Mouse (Mus musculus) cerebellum, postnatal 36 days (tissue): ENCODE measurements around the gene Sarm1.
"Not testable (repeated sequence)": the region's sequence is repeated elsewhere in the genome, so short reads cannot be mapped to it uniquely, and the experiment has no call there.

Source experiments
- DNase-seq, 2 experiments: peaks; one replicate each; pipeline ENCODE4 v3.0.0; 2021 to 2022; ENCODE audit warnings: mixed read lengths in 2 of 2

The Sarm1 gene

DNA sequence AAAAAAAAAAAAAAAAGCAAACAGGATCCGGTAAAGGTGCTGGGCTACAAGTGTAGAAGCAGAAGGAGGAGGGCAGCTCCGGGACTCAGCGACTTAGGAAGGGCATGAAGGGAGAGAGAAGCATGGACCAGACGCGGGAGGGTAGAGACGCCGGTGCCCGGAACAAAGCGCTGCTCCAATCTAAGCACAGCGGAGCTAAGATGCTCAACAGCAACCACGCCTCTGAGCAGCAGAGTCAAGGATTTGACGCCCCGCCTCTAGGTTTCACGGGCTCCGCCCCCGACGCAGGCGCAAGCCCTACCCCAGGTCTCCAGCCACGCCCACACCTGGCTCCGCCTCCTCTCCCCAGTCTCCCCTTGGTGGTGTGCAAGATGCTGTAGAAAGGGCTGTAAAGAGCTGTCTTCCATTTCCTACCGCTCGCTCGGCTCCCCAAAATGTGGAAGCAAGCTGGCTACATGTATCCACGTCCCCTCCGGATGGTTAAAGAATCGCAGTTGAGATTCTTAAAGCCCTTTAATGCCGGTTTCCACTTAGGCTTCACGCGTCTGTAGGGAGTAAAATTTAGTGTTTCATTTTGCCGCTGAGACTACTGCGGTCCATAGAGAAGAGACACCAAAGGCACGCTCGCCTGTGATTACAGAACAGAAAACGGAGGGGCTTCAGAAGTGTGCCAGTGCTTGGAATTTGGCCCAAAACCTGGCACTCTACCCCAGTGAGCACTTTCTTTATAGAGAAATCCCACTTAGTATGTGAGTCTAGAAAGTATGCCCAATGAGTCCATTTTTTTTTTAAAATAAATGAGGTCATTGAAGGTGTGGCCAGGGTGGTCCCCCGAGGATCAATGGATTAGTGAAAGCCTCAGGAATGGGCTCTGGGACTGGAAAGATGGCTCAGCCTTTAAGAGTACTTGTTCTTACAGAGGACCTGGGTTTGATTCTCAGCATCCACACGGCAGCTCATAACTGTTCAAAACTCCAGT is at the start of gene Sarm1:
Gene Sarm1 (minus strand): TSS at position 211 of the 979 bp plus-strand sequence.
- peak; percentile 96 to 99 for DNase-seq

DNA sequence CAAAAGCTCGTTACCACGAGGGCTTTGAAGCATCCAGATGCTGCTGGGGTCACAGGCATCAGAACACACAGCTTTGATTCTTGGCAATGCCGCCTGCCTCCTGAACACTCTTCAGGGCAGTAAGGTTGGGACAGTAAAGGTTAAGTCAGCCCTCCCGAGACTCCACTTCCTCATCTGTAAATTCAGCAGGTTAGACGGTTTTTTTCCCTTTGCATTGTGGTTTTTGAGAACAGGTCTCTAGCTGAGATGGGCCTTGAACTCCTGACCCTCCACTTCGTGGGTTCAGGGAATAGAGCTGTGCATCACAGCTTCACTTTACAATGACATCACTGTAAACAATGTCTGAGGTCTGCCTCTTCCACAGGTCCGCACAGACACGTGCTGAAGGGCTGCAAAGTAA is 47.6 kb upstream of the Sarm1 start:
- DNase-seq, result no peak

DNA sequence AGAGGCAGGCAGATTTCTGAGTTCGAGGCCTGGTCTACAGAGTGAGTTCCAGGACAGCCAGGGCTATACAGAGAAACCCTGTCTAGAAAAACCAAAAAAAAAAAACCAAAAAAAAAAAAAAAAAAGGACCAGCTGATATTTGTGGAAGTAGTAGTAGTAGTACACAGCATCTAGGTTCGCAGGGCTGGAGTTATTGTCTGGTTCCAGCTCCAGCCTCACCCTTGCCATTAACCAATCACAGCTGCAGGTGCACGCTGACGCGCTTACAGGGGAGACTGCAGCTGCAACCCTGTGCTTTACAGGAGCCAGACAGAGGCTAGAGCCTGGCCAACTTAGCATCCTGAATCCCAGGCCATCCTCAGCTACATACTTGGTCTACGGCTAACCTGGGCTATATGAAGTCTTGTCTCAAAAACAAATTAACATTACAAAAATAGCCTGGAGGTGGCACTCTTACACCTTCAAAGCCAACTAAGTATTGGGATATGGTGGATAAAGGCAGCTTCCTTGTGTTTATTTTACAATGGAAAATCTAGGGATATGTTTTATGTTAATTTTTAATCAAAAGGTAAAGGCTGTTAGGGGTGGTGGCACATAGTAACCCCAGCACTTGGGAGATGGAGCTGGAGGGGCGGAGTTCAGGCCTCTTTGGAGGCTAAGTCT is 47.0 kb upstream of the Sarm1 start:
- no peak for DNase-seq

- no peak for DNase-seq
Observed at GRCm38 (mm10) chr11:78540358-78540757, 42.8 kb upstream of the Sarm1 start.

GRCm38 (mm10) chr11:78536690-78537084 is 39.1 kb upstream of the Sarm1 start:
- DNase-seq, result no peak

- DNase-seq, result peak; percentile 97
Observed at GRCm38 (mm10) chr11:78536080-78536689, 38.6 kb upstream of the Sarm1 start, which contains the start of the genes Tnfaip1 and Ift20. Tnfaip1 (minus strand) TSS chr11:78536332. Ift20 (plus strand) TSS chr11:78536361.

DNA sequence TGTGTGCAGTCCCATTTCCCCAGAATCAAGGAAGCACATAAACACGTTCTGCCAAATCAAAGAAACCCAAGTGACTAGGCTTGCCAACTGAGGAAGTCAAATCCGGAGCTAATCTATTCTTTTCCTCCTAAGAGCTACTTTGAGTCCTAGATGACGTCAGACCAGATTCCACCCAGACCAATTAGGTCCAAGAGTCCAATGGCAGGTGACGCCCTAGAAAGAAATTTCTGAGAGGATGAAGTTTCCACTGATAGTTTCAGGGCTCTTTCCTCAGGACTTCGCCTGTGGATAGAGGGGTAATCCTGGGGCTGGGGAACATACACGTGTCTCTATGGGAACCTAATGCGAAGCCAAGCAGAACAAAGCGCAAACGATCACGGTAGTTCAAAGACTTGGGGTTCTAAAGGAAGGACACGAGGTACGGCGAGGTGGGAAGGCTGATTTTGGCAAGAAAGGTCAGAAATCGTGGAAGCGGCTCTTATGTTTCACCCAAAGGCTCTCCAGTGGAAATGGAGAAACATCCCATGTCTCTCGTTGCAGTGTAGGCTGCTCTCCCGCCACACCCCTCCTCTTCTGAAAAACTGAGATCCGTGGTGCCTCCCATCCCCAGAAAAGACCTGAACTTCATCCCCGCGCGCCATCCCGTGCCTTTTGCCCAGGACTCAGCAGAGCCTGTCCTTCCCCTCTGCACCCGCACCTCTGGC is 38.0 kb upstream of the Sarm1 start:
- DNase-seq, result no peak

DNA sequence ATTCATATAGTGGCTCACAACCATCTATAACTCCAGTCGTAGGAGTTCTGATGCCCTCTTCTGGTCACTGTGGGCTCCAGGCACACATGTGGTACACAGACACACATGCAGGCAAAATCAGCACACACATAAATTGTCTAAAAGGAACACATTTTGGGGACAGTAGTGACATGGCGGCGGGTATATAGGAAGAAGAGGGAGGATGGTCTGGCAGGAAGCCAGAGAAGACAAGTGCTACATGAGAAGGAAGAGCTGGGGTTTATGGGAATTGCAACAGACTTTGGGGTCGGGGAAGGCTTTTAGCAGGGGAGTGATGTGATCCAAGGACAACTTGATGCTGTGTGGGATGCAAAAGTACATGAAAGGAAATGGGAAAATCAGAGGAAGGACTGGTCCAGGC is 37.0 kb upstream of the Sarm1 start:
- DNase-seq, result no peak

DNA sequence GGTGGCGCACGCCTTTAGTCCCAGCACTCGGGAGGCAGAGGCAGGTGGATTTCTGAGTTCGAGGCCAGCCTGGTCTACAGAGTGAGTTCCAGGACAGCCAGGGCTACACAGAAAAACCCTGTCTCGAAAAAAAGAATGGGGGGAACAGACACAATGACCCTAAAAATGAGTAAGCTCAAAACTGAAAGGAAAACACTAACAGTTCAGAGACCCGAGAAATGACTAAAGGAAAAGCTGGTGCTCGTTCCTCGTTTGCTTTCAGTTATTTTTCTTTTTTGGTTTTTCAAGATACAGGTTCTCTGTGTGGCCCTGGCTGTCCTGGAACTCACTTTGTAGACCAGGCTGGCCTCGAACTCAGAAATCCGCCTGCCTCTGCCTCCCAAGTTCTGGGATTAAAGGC is 34.0 kb upstream of the Sarm1 start:
- not testable (repeated sequence) for DNase-seq

DNA sequence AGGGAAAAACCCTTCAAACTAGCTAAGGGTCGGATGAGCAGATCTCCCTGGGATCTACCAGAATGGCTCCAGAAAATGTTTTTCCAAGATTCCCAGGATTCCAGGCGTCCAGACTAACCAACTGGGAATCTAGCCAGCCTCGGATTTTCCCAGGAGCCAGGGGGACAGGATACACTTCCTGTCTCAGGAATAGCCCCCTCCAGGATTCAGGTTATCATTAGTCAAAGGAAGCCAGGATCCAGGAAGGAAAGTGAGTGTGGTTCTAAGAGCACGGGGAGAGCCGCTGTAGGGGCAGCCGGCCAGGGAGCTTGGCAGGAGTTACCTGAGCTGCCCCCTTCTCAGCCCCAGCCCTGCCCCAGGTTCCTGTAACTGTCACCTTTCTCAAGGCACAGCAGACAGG is 33.5 kb upstream of the Sarm1 start:
- DNase-seq, result no peak

DNA sequence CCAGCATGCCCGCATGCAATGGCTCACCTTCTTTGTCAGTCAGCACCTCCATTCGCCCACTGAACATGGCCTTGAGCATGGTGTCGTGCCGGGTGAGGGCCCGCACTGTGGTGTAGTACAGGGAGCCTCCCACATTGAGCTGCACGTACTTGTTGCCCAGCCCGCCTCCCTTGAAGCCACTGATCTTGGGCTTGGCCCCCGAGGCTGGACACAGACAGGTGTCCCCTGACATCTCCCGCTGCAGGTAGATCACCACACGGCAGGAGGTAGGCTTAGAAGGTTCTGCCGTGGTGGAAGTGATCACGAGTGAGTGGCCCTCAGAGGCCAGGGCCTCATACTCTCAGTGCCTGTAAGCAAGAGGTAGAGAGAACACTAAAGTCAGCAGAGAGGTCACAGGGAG is 32.4 kb upstream of the Sarm1 start:
- no peak for DNase-seq

- DNase-seq, result no peak
Observed at GRCm38 (mm10) chr11:78528714-78529113, 31.2 kb upstream of the Sarm1 start.

DNA sequence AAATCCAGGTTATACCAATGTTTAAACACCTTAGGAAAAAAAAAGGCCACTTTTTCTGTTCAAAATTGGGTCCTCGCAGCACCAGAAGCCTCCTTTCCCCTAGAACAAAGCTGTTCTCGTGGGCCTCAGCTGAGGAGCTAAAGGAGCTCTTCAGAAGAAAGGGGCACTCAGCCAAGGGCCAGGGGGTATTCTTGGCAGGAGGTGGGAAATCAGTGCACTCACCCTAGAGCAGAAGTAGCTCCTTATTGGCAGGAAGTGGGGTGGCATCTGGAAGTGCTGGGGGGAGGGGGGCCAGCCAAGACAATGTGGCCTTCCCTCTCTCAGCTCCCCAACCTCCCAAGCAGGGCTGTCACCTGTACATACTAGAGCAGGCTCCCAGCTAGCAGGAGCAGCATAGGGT is 27.3 kb upstream of the Sarm1 start:
- DNase-seq, result peak in 1 of 2 experiments; percentile 35

- no peak for DNase-seq
Observed at GRCm38 (mm10) chr11:78523241-78523955, 25.8 kb upstream of the Sarm1 start.

- no peak for DNase-seq
Observed at GRCm38 (mm10) chr11:78522481-78522997, 25.0 kb upstream of the Sarm1 start.

GRCm38 (mm10) chr11:78521880-78522279 is 24.3 kb upstream of the Sarm1 start:
- DNase-seq, result no peak

DNA sequence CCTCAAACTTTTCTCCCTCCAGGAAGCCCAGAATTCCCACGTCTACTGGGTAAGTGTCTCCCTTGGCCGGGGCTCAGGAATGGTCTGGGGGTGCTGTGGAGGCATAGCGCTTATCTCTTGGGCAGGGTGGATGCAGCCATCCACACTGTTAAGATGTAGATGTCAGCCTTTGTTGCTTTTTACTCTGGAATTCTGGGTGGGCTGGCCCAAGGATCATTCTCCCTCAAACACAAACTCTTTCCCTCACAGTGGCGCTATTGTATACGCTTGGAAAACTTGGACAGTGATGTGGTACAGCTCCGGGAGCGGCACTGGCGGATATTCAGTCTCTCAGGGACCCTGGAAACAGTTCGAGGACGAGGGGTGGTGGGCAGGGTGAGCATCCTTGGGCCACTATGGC is 21.4 kb upstream of the Sarm1 start:
- DNase-seq, result no peak

DNA sequence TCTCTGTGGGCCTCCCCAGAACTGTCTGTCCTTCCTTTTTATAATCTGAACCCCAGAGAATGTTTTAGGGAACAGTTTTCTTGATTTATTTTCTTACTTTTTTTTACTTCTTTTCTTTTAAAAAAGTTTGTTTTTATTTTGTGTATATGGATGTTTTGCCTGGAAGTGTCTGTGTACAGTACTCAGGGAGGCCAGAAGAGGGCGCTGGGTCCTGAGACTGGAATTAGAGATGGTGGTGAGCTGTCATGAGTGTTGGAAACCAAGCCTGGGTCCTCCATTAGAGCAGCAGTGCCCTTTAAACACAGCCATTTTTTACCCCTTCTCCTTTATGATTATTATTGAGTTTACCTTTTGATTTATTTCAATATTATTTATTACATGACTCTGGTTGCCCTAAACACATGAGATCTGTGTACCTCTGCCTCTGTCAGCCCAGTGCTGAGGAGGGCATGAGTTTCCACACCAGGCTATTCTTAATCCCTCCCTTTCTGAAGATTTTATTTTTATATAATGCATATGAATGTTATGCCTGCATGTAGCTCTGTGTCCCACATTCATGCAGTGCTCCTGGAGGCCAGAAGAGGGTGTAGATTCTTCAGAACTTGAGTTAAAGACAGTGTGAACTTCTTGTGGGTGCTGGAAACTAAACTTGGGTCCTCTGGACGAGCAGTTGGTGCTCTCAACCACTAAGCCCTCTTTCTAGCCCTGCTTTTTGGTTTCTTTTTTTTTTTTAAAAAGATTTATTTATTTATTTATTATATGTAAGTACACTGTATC is 18.2 kb upstream of the Sarm1 start:
- DNase-seq, result no peak

GRCm38 (mm10) chr11:78513106-78513790 is 15.7 kb upstream of the Sarm1 start:
- DNase-seq, result no peak
